Mouse (Mus musculus): Measurements from ENCODE around the gene Gm10639. TPM values are rescaled to one million over a fixed set of nuclear protein-coding genes. Genes with fewer than 3 reads are reported as not detected.
"Not testable (repeated sequence)": the region's sequence is repeated elsewhere in the genome, so short reads cannot be mapped to it uniquely, and the experiment has no call there.

The Gm10639 gene
- polyA plus RNA-seq, 1 experiment from 2014 or later: not detected

- not testable (repeated sequence) for H3K4me1 ChIP-seq (ENCODE audit: control insufficient read depth, insufficient read depth, low read length); H3K9me3 ChIP-seq (ENCODE audit: control insufficient read depth, low read length); H3K4me2 ChIP-seq (ENCODE audit: low read depth, severe bottlenecking); H3K36me3 ChIP-seq (ENCODE audit: control insufficient read depth, insufficient read depth, low read length); H3K27me3 ChIP-seq (ENCODE audit: control insufficient read depth, insufficient read depth, low read length); DNase-seq (ENCODE audit: low spot score); H3K9ac ChIP-seq (ENCODE audit: low read length); ATAC-seq (ENCODE audit: insufficient number of reproducible peaks, low FRiP score, low TSS enrichment, low read depth); H3K4me3 ChIP-seq (ENCODE audit: low read depth, low read length); H3K27ac ChIP-seq (replicated peaks; ENCODE audit: low read depth, low read length)
- 60% methylated on average over 1 of the region's 1 CpGs for WGBS
Measured at GRCm38 (mm10) chr9:78293683-78294082, 4.0 kb downstream of the Gm10639 start.

- H3K9me3 ChIP-seq (ENCODE audit: control insufficient read depth, low read length); H3K4me3 ChIP-seq (ENCODE audit: low read depth, low read length); H3K36me3 ChIP-seq (ENCODE audit: control insufficient read depth, insufficient read depth, low read length); H3K9ac ChIP-seq (ENCODE audit: low read length); H3K4me1 ChIP-seq (ENCODE audit: control insufficient read depth, insufficient read depth, low read length); H3K27me3 ChIP-seq (ENCODE audit: control insufficient read depth, insufficient read depth, low read length); ATAC-seq (ENCODE audit: insufficient number of reproducible peaks, low FRiP score, low TSS enrichment, low read depth); H3K4me2 ChIP-seq (ENCODE audit: low read depth, severe bottlenecking); H3K27ac ChIP-seq (replicated peaks; ENCODE audit: low read depth, low read length); DNase-seq (ENCODE audit: low spot score): not testable (repeated sequence)
- 86% methylated on average over 4 of the region's 7 CpGs for WGBS
Measured at GRCm38 (mm10) chr9:78294781-78295180, 5.1 kb downstream of the Gm10639 start.

- not testable (repeated sequence) for ATAC-seq (ENCODE audit: insufficient number of reproducible peaks, low FRiP score, low TSS enrichment, low read depth); H3K27me3 ChIP-seq (ENCODE audit: control insufficient read depth, insufficient read depth, low read length); H3K4me3 ChIP-seq (ENCODE audit: low read depth, low read length); H3K27ac ChIP-seq (replicated peaks; ENCODE audit: low read depth, low read length); H3K36me3 ChIP-seq (ENCODE audit: control insufficient read depth, insufficient read depth, low read length); H3K9ac ChIP-seq (ENCODE audit: low read length); H3K9me3 ChIP-seq (ENCODE audit: control insufficient read depth, low read length); H3K4me2 ChIP-seq (ENCODE audit: low read depth, severe bottlenecking); H3K4me1 ChIP-seq (ENCODE audit: control insufficient read depth, insufficient read depth, low read length)
- DNase-seq (ENCODE audit: low spot score): peak; percentile 81
- 13% methylated on average over 6 of the region's 6 CpGs for WGBS
Measured at GRCm38 (mm10) chr9:78296089-78296488, 6.4 kb downstream of the Gm10639 start.

DNA sequence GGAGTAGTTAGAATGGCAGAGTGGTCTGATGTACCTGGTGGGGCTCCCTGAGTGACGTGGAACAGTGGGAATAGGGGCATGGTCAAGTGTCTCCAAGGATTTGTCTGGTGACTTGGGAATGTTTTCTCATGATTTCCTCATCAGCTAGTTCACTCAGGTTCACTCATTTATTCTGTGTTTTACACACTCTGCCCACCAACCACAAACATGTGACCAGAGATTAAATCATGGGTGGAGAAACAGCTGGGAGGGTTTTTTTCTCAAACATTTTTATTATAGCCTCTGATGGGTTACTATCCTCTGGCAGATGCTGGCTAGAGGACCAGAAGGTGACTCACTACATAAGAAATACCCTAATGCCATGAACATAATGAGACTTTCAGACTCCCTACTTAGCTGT lies 8.5 kb downstream of the Gm10639 start:
- DNase-seq (ENCODE audit: low spot score) (no peak), ATAC-seq (ENCODE audit: insufficient number of reproducible peaks, low FRiP score, low TSS enrichment, low read depth) (no peak)
- WGBS: 100% methylated on average over 1 of the region's 1 CpGs
- Histone ChIP-seq H3K4me1 (ENCODE audit: control insufficient read depth, insufficient read depth, low read length) (no peaks in the 10 kb centered on the region), H3K4me2 (ENCODE audit: low read depth, severe bottlenecking) (no peak overlapping the region), H3K9ac (ENCODE audit: low read length) (no peak overlapping the region), H3K27me3 (ENCODE audit: control insufficient read depth, insufficient read depth, low read length) (no peaks in the 10 kb centered on the region), H3K36me3 (ENCODE audit: control insufficient read depth, insufficient read depth, low read length) (no peaks in the 10 kb centered on the region), H3K4me3 (ENCODE audit: low read depth, low read length) (no peak overlapping the region), H3K9me3 (ENCODE audit: control insufficient read depth, low read length) (no peaks in the 10 kb centered on the region), H3K27ac (replicated peaks; ENCODE audit: low read depth, low read length) (no peak overlapping the region)

DNA sequence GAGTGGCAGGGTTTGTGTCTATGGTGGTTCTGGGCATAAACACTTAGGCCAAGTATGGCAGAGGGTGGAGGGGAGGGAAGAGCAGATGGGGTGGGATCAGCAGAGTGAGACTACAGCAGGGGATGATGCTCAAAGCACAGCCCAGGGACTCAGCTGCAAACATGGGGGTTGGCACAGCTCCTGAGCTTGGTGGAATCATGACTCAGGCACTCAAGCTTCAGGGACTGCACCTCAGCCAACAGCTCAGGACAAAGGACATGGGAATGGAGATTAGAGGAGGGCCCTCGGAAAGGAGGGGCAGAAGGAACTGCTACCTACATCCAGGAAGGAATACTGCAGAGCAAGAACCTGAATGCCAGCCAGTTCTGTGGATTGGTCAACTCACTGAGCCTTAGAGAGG lies 9.4 kb downstream of the Gm10639 start:
- 75% methylated on average over 1 of the region's 1 CpGs for WGBS
- not testable (repeated sequence) for DNase-seq (ENCODE audit: low spot score); H3K36me3 ChIP-seq (ENCODE audit: control insufficient read depth, insufficient read depth, low read length); H3K9ac ChIP-seq (ENCODE audit: low read length); H3K4me1 ChIP-seq (ENCODE audit: control insufficient read depth, insufficient read depth, low read length); H3K27me3 ChIP-seq (ENCODE audit: control insufficient read depth, insufficient read depth, low read length); ATAC-seq (ENCODE audit: insufficient number of reproducible peaks, low FRiP score, low TSS enrichment, low read depth); H3K4me2 ChIP-seq (ENCODE audit: low read depth, severe bottlenecking); H3K9me3 ChIP-seq (ENCODE audit: control insufficient read depth, low read length); H3K27ac ChIP-seq (replicated peaks; ENCODE audit: low read depth, low read length); H3K4me3 ChIP-seq (ENCODE audit: low read depth, low read length)

DNA sequence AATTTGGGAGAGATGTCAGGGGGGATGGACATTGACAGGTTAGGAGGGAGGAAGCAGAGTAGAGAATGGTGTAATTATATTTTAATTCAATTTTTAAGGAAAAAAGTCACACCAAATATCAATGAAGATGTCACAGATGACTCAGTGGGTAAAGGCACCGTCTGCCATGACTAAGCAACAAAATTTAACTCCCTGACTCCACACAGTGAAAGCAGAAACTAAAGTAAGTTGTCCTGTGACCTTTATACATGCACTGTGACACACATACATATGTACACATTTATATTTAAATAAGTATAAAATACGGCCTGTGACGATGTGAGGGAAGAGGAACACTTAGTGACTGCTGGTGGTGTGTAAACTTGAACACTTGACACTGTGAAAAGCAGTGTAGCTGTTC lies 18.4 kb downstream of the Gm10639 start:
- not testable (repeated sequence) for H3K9me3 ChIP-seq (ENCODE audit: control insufficient read depth, low read length); H3K4me3 ChIP-seq (ENCODE audit: low read depth, low read length); H3K4me2 ChIP-seq (ENCODE audit: low read depth, severe bottlenecking); H3K4me1 ChIP-seq (ENCODE audit: control insufficient read depth, insufficient read depth, low read length); H3K9ac ChIP-seq (ENCODE audit: low read length); H3K36me3 ChIP-seq (ENCODE audit: control insufficient read depth, insufficient read depth, low read length); DNase-seq (ENCODE audit: low spot score); H3K27ac ChIP-seq (replicated peaks; ENCODE audit: low read depth, low read length); H3K27me3 ChIP-seq (ENCODE audit: control insufficient read depth, insufficient read depth, low read length); ATAC-seq (ENCODE audit: insufficient number of reproducible peaks, low FRiP score, low TSS enrichment, low read depth)
- WGBS: 88% methylated on average over 2 of the region's 3 CpGs

DNA sequence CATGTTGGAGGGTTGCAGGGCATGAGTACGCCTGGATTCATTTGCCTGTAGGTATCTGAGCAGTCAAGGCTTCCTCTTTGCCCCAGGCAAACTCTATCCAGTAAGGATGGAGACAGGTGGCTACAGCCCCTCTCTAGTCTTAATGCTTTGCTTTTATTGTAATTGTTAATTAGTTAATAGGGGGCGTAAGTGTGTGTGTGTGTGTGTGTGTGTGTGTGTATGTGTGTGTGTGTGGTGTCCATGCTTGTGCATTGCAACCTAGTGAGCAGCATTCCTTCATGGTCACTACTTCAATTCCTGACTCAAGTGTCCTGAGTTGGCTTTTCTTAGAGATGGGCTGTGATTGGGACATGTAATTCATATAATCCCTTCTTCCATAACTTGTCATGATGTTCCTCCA lies 25.0 kb downstream of the Gm10639 start, which contains the start of gene Omt2a:
Omt2a (minus strand) TSS at position 101 of the 400 bp plus-strand sequence.
- H3K27me3 ChIP-seq (ENCODE audit: control insufficient read depth, insufficient read depth, low read length): no peaks in the 10 kb centered on the region
- WGBS: 81% methylated on average over 2 of the region's 2 CpGs
- H3K9ac ChIP-seq (ENCODE audit: low read length): no peak within 1 kb of the TSS
- H3K4me1 ChIP-seq (ENCODE audit: control insufficient read depth, insufficient read depth, low read length): no peaks in the 10 kb centered on the region
- DNase-seq (ENCODE audit: low spot score) (no peak), ATAC-seq (ENCODE audit: insufficient number of reproducible peaks, low FRiP score, low TSS enrichment, low read depth) (no peak)
- H3K27ac ChIP-seq (replicated peaks; ENCODE audit: low read depth, low read length): no peak within 1 kb of the TSS
- no peaks in the 10 kb centered on the region for H3K36me3 ChIP-seq (ENCODE audit: control insufficient read depth, insufficient read depth, low read length)
- no peak within 1 kb of the TSS for H3K4me3 ChIP-seq (ENCODE audit: low read depth, low read length)
- H3K9me3 ChIP-seq (ENCODE audit: control insufficient read depth, low read length): no peaks in the 10 kb centered on the region
- H3K4me2 ChIP-seq (ENCODE audit: low read depth, severe bottlenecking): no peak within 1 kb of the TSS

DNA sequence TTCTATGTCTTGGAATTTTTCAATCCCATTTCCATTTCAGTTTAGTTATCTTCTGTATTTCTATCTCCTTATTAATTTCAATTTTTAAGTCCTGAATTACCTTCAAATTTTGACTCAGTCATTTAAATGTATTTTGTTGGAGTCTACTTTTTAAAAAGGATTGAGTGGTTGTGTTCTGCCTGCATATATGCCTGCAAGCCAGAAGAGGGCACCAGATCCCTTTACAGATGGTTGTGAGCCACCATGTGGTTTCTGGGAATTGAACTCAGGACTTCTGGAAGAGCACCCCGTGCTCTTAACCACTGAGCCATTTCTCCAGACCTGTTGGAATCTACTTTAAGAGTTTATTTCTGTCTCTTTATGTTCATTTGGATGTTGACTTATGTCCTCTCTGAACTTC lies 29.8 kb downstream of the Gm10639 start:
- H3K4me2 ChIP-seq (ENCODE audit: low read depth, severe bottlenecking): no peak overlapping the region
- ATAC-seq (ENCODE audit: insufficient number of reproducible peaks, low FRiP score, low TSS enrichment, low read depth): no peak
- no peak overlapping the region for H3K9ac ChIP-seq (ENCODE audit: low read length)
- no peak overlapping the region for H3K27ac ChIP-seq (replicated peaks; ENCODE audit: low read depth, low read length)
- DNase-seq (ENCODE audit: low spot score): peak; percentile 24
- no peaks in the 10 kb centered on the region for H3K27me3 ChIP-seq (ENCODE audit: control insufficient read depth, insufficient read depth, low read length)
- H3K4me1 ChIP-seq (ENCODE audit: control insufficient read depth, insufficient read depth, low read length): no peaks in the 10 kb centered on the region
- no peaks in the 10 kb centered on the region for H3K9me3 ChIP-seq (ENCODE audit: control insufficient read depth, low read length)
- H3K4me3 ChIP-seq (ENCODE audit: low read depth, low read length): no peak overlapping the region
- no peaks in the 10 kb centered on the region for H3K36me3 ChIP-seq (ENCODE audit: control insufficient read depth, insufficient read depth, low read length)
- 22% methylated on average over 1 of the region's 1 CpGs for WGBS

DNA sequence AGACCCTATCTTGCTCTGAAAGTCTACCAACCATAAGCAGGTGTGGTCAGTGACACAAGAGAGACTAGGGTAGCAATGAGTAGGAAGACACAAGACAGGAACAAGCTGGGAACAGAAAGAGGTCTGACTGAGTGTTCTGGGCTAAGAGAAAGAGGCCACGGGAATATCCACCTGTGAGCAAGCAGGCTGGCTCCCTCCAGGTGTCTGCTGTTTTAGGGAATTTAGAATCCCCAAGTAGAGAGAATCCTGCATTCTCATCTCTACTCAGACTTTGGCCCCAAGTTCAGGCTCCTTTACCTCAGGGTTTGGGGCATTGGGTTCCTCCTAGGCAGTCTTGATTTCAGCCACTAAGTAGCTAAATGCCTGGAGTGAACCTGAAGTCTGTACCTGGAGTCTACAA lies 37.6 kb downstream of the Gm10639 start, which contains the start of gene Omt2b:
Omt2b (plus strand) TSS at position 301 of the 400 bp plus-strand sequence.
- 91% methylated on average over 1 of the region's 1 CpGs for WGBS
- not testable (repeated sequence) for H3K4me1 ChIP-seq (ENCODE audit: control insufficient read depth, insufficient read depth, low read length); H3K27me3 ChIP-seq (ENCODE audit: control insufficient read depth, insufficient read depth, low read length); H3K36me3 ChIP-seq (ENCODE audit: control insufficient read depth, insufficient read depth, low read length); H3K4me2 ChIP-seq (ENCODE audit: low read depth, severe bottlenecking); ATAC-seq (ENCODE audit: insufficient number of reproducible peaks, low FRiP score, low TSS enrichment, low read depth); H3K4me3 ChIP-seq (ENCODE audit: low read depth, low read length); DNase-seq (ENCODE audit: low spot score); H3K9ac ChIP-seq (ENCODE audit: low read length); H3K9me3 ChIP-seq (ENCODE audit: control insufficient read depth, low read length); H3K27ac ChIP-seq (replicated peaks; ENCODE audit: low read depth, low read length)
